Mouse (Mus musculus) kidney, postnatal 0 days (tissue): ENCODE measurements around the gene Khdc1c. TPM values are rescaled to one million over a fixed set of nuclear protein-coding genes. Genes with fewer than 3 reads are reported as not detected.
"Not testable (repeated sequence)": the region's sequence is repeated elsewhere in the genome, so short reads cannot be mapped to it uniquely, and the experiment has no call there.

ENCODE experiments used
- ATAC-seq: fragments of 200-750 bp; cut with Nextera tagmentation; replicated peaks from 2 replicates; pipeline ENCODE4 v1.8.0; 2017; ENCODE audit warnings: low read depth, moderate number of reproducible peaks, moderate TSS enrichment, moderate library complexity; ENCODE audit not compliant: low FRiP score
- DNase-seq: peaks from one replicate; pipeline ENCODE4 v3.0.0-alpha.2; 2016; ENCODE audit warnings: low spot score
- H3K27ac ChIP-seq: fragments of 300-500 bp; sonication (generic); 2 replicates; pipeline ENCODE4 v1.5.1; 2014; ENCODE audit warnings: mild to moderate bottlenecking
- H3K27me3 ChIP-seq: fragments of 300-500 bp; sonication (generic); 2 replicates; pipeline ENCODE4 v1.6.1; 2014; ENCODE audit warnings: low read length, mixed read lengths; ENCODE audit not compliant: insufficient read depth
- H3K36me3 ChIP-seq: fragments of 300-500 bp; sonication (generic); 2 replicates; pipeline ENCODE4 v1.6.1; 2014; ENCODE audit warnings: low read length, mixed read lengths; ENCODE audit not compliant: insufficient read depth
- H3K4me1 ChIP-seq: fragments of 300-500 bp; sonication (generic); replicated peaks from 2 replicates; pipeline ENCODE4 v1.6.1; 2014; ENCODE audit warnings: antibody characterized with exemption, low read length, mixed read lengths; ENCODE audit not compliant: insufficient read depth
- H3K4me2 ChIP-seq: fragments of 300-500 bp; sonication (generic); 2 replicates; pipeline ENCODE4 v1.6.1; 2014; ENCODE audit warnings: mild to moderate bottlenecking, low read length, moderate library complexity, mixed read lengths
- H3K4me3 ChIP-seq: fragments of 300-500 bp; sonication (generic); replicated peaks from 2 replicates; pipeline ENCODE4 v1.5.1; 2014; ENCODE audit warnings: low read depth, low read length
- H3K9ac ChIP-seq: fragments of 300-500 bp; sonication (generic); 2 replicates; pipeline ENCODE4 v1.6.1; 2014; ENCODE audit warnings: low read depth, low read length
- H3K9me3 ChIP-seq: fragments of 300-500 bp; sonication (generic); replicated peaks from 2 replicates; pipeline ENCODE4 v1.6.1; 2016; ENCODE audit warnings: low read length, inconsistent platforms, mixed read lengths
- CTCF ChIP-seq: IDR thresholded peaks from 2 replicates; pipeline ENCODE4 v1.5.1; 2016; ENCODE audit warnings: antibody characterized with exemption, low read depth, mild to moderate bottlenecking, moderate library complexity
- WGBS: fragments of 180-500 bp; shearing (Covaris S2); extraction: QIAGEN DNeasy Blood & Tissue Kit; methylation state at CpG from one replicate; pipeline ENCODE4 v1.1.7; 2014; 5-methylcytosine and 5-hydroxymethylcytosine counted together
- polyA plus RNA-seq: library from polyadenylated mRNA; unstranded; fragments of >200 nt; fragmentation: Nextera tagmentation; extraction: Ambion mirVana; gene quantifications from 2 replicates; pipeline ENCODE4 v1.2.1, GENCODE M21; 2015

Gene Khdc1c
- polyA plus RNA-seq, 1 experiment from 2014 or later: not detected

GRCm38 (mm10) chr1:21333222-21333973 lies 34.7 kb upstream of the Khdc1c start:
- Histone ChIP-seq H3K4me3 (no peak overlapping the region), H3K36me3 (no peaks in the 10 kb centered on the region), H3K4me2 (no peak overlapping the region), H3K27ac (no peak overlapping the region), H3K27me3 (no peaks in the 10 kb centered on the region), H3K9me3 (no peaks in the 10 kb centered on the region), H3K4me1 (no peaks in the 10 kb centered on the region), H3K9ac (no peak overlapping the region)
- 72% methylated on average over 16 of the region's 16 CpGs for WGBS
- DNase-seq: no peak
- ATAC-seq: no peak
- TF ChIP-seq CTCF: no peak

GRCm38 (mm10) chr1:21335836-21336235 lies 32.3 kb upstream of the Khdc1c start:
- Histone ChIP-seq H3K4me3 (no peak overlapping the region), H3K27ac (no peak overlapping the region), H3K9ac (no peak overlapping the region), H3K36me3 (no peaks in the 10 kb centered on the region), H3K9me3 (no peaks in the 10 kb centered on the region), H3K27me3 (no peaks in the 10 kb centered on the region), H3K4me1 (no peaks in the 10 kb centered on the region), H3K4me2 (no peak overlapping the region)
- ATAC-seq (no peak), DNase-seq (no peak)
- TF ChIP-seq CTCF: no peak

GRCm38 (mm10) chr1:21340745-21341144 lies 27.4 kb upstream of the Khdc1c start:
- ATAC-seq: no peak
- WGBS: 96% methylated on average over 1 of the region's 1 CpGs
- Histone ChIP-seq H3K4me1 (no peaks in the 10 kb centered on the region), H3K27me3 (no peaks in the 10 kb centered on the region), H3K27ac (no peak overlapping the region), H3K36me3 (no peaks in the 10 kb centered on the region), H3K4me3 (no peak overlapping the region), H3K9me3 (no peaks in the 10 kb centered on the region), H3K9ac (no peak overlapping the region), H3K4me2 (no peak overlapping the region)
- TF ChIP-seq CTCF: no peak
- no peak for DNase-seq

GRCm38 (mm10) chr1:21344253-21344652 lies 23.9 kb upstream of the Khdc1c start:
- DNase-seq: peak; percentile 71
- ATAC-seq: no peak
- Histone ChIP-seq H3K9ac (no peak overlapping the region), H3K4me2 (no peak overlapping the region), H3K27me3 (no peaks in the 10 kb centered on the region), H3K27ac (no peak overlapping the region), H3K4me3 (no peak overlapping the region), H3K9me3 (no peaks in the 10 kb centered on the region), H3K4me1 (no peaks in the 10 kb centered on the region), H3K36me3 (no peaks in the 10 kb centered on the region)
- TF ChIP-seq CTCF: peak; percentile 78
- WGBS: 58% methylated on average over 4 of the region's 4 CpGs

GRCm38 (mm10) chr1:21344752-21345151 lies 23.4 kb upstream of the Khdc1c start:
- 88% methylated on average over 7 of the region's 7 CpGs for WGBS
- H3K36me3 ChIP-seq, H3K27ac ChIP-seq, H3K27me3 ChIP-seq, H3K9ac ChIP-seq, H3K4me1 ChIP-seq, ATAC-seq, DNase-seq, H3K9me3 ChIP-seq, H3K4me3 ChIP-seq, H3K4me2 ChIP-seq: not testable (repeated sequence)

GRCm38 (mm10) chr1:21349341-21349740 lies 18.8 kb upstream of the Khdc1c start, which contains the start of gene Khdc1a:
Gene Khdc1a, plus strand, starts transcription at chr1:21349641.
- H3K9me3 ChIP-seq: no peaks in the 10 kb centered on the region
- H3K36me3 ChIP-seq: no peaks in the 10 kb centered on the region

GRCm38 (mm10) chr1:21383256-21383655 lies 15.1 kb downstream of the Khdc1c start, which contains the start of gene Khdc1b:
Gene Khdc1b, plus strand, starts transcription at chr1:21383556.
- Histone ChIP-seq H3K36me3 (no peaks in the 10 kb centered on the region), H3K4me3 (no peak within 1 kb of the TSS), H3K4me1 (no peaks in the 10 kb centered on the region), H3K9ac (no peak within 1 kb of the TSS), H3K9me3 (no peaks in the 10 kb centered on the region), H3K27ac (no peak within 1 kb of the TSS), H3K27me3 (no peaks in the 10 kb centered on the region), H3K4me2 (no peak within 1 kb of the TSS)
- no peak for TF ChIP-seq CTCF
- ATAC-seq: no peak
- no peak for DNase-seq
- WGBS: 76% methylated on average over 1 of the region's 1 CpGs

More at GRCm38 (mm10) chr1:21349341-21349740, 18.8 kb upstream of the Khdc1c start, which contains the start of gene Khdc1a:
- WGBS: 66% methylated on average over 2 of the region's 2 CpGs
- no peak within 1 kb of the TSS for H3K9ac ChIP-seq
- DNase-seq (no peak), ATAC-seq (no peak)
- no peaks in the 10 kb centered on the region for H3K27me3 ChIP-seq
- no peak for TF ChIP-seq CTCF
- no peaks in the 10 kb centered on the region for H3K4me1 ChIP-seq
- H3K4me3 ChIP-seq: no peak within 1 kb of the TSS
- no peak within 1 kb of the TSS for H3K27ac ChIP-seq
- no peak within 1 kb of the TSS for H3K4me2 ChIP-seq
